Mouse (Mus musculus) gonadal fat pad, adult 2 months (tissue): ENCODE measurements around the gene Fgfr2. TPM values are rescaled to one million over a fixed set of nuclear protein-coding genes. Genes with fewer than 3 reads are reported as not detected.

Experiments
- DNase-seq: peaks from one replicate; pipeline ENCODE4 v3.0.0-alpha.2; 2012; ENCODE audit warnings: low read depth
- polyA plus RNA-seq: library from polyadenylated mRNA; depleted of rRNA; stranded (reverse); fragments of >200 nt; gene quantifications from 2 replicates; pipeline ENCODE4 v1.2.3, GENCODE M21; 2012

Gene Fgfr2
- polyA plus RNA-seq, 1 experiment, result 33.3 TPM

GRCm38 (mm10) chr7:132619549-132619948 is 503.6 kb downstream of the Fgfr2 start:
- DNase-seq, result no peak

- DNase-seq, result no peak
Observed at GRCm38 (mm10) chr7:132617021-132617564, 506.1 kb downstream of the Fgfr2 start.

DNA sequence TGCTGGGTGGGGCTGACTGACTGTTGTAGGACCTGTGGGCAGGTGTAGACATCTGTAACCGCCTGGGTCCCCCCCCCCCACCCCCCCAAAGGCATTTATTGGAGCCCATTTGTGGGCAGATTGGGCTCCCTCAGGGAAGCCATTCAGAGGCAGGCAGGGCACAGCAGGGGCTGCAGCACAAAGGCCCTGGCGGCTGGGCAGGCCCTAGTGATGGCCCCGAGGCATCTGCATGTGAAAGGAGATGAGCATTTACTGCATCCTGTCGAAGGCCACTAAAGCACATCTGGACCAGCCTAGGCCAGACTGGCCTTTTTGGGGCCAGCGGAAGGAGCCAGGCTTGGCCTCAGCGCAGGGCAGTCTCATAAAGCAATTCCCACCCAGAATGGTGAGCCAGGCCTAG is 506.8 kb downstream of the Fgfr2 start:
- DNase-seq, result no peak

DNA sequence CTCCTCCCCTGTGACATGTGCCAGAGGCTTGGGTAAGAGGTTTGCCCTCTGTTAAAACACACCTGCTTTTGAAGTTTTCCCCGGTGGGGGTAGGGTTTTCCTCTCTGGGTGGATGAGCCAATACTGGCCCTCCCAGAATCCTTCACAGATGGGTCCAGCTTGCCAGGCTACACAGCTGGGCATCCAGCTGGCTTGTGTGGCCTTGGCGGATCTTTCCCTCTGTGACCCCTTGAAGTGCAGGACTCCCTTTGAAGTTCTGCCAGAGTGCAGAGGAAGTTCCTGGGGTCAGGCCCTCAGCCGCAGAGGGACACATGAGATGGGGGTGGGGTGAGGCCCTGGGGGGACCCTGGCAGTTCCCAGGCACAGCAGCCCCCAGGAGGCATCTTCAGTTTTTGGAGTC is 507.8 kb downstream of the Fgfr2 start:
- DNase-seq, result no peak

- no peak for DNase-seq
Observed at GRCm38 (mm10) chr7:132611530-132611929, 511.6 kb downstream of the Fgfr2 start.

GRCm38 (mm10) chr7:132610468-132611318 is 512.5 kb downstream of the Fgfr2 start, which contains the start of gene Lhpp:
Lhpp (plus strand) TSS chr7:132610638.
- no peak for DNase-seq

GRCm38 (mm10) chr7:132608316-132609020 is 514.7 kb downstream of the Fgfr2 start:
- no peak for DNase-seq

DNA sequence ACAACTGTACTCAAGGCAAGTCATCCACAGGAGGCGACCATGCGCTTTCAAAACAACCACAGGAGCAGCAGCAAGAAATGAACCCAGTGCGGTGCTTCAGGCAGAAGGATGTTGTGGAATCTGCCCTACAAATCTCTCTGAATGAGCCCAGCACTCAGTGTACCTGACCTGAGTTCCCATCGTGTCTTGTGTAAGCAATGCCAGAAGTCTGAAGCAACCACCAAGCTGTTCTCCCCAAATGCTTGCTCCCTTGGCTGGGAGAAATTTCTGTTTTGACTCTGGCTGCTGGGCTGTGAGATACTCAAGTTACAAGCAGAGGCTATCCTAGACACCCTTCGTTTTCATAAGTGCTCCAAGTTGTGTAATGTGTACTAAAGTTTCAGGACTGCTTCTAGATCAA is 517.5 kb downstream of the Fgfr2 start:
- DNase-seq, result no peak

- DNase-seq, result no peak
Observed at GRCm38 (mm10) chr7:132604720-132605119, 518.4 kb downstream of the Fgfr2 start.

DNA sequence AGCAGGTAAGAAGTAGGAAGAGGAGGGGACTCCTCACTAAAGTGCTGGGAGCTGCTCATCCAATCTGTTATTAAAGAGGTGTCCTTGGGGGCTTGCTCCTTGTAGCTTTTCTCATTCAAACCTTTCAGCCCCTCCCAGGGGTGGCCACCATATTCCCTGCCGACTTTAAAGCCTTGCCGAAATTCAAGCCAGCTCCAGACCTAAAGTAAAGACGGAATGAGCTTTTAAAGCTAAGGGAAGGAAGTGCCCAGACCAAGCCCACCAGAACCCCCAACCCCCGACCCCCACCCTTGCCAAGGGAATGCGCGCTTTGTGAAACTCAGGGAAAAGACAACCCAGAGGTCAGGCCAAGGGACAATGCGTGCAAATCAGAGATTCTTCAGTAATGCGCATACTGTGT is 522.2 kb downstream of the Fgfr2 start:
- no peak for DNase-seq

- no peak for DNase-seq
Observed at GRCm38 (mm10) chr7:132600026-132600425, 523.1 kb downstream of the Fgfr2 start.

GRCm38 (mm10) chr7:132599071-132599975 is 523.8 kb downstream of the Fgfr2 start, which contains the start of gene Nkx1-2:
Nkx1-2 (minus strand) TSS chr7:132599637.
- no peak for DNase-seq

DNA sequence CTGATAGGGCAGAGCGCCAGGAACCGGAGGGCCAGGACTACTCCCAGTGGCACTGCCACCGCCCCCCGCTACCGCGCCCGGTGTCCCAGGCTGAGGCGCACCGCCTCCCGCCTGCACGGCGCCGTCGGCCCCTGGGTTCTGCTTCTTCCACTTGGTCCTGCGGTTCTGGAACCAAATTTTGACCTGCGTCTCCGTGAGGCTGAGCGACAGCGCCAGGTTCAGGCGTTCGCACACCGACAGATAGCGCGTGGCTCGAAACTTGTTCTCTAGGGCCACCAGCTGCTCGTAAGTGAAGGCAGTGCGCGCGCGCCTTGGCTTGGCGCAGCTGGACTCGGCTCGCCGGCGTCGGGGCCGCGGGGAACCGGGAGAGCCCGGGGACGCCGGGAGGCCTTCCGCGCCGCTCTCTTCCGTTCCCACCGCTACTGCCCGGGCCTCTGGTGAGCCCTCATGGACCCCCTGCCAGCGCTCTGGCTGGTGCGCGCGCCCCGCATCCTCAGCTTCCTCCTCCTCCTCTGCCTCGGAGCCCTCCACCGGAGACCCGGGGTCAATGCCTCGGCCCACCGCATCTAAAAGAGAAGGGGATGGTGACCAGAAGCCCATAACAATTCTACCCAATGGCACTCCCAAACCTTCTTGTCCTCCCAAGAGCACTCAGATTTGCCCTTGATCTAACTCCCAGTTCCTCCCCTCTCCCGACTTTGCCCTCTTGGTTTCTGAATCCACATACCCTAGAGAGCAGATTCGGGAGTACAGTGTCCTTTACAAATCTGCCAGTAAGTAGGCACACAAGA is 525.7 kb downstream of the Fgfr2 start:
- no peak for DNase-seq

- no peak for DNase-seq
Observed at GRCm38 (mm10) chr7:132596557-132597250, 526.4 kb downstream of the Fgfr2 start.

GRCm38 (mm10) chr7:132595787-132596186 is 527.4 kb downstream of the Fgfr2 start:
- DNase-seq, result no peak

- no peak for DNase-seq
Observed at GRCm38 (mm10) chr7:132594325-132594724, 528.8 kb downstream of the Fgfr2 start.

DNA sequence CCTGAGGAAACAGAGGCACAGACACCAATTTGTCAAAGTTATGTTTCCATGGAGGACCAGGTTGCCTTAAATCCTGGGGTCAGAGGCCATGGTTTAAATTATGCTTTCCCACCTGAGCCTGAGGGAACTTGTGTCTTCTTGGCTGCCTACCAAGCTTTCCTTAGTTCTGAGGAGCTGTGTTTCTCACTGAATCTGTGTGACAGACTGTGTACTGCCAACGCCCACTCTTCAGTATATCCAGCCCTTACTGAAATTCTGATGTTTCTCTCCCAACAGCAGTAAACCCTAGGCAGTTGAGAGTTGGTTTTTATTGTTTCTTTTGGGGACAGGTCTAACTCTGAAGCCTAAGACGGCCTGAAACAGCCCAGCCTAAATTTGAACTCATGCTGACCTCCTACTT is 529.4 kb downstream of the Fgfr2 start:
- no peak for DNase-seq

DNA sequence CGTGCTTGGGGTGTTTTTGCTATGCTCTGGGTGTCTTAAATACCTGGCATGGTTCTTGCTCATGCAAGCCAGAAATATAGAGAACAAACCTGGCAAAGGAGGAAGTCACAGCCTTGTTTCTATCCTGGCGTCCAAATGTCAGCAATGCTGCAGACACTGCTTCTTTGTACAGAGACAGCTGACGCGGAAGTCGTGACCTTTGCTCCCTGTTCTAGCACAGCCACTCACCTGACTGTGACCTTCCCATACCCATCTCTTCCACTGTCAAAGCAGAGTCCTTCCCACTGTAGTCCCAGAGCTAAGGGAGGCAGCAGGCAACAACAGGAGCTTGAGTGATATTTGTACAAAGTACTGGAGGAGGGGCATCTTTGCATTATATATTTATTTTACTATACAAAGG is 533.5 kb downstream of the Fgfr2 start:
- no peak for DNase-seq

DNA sequence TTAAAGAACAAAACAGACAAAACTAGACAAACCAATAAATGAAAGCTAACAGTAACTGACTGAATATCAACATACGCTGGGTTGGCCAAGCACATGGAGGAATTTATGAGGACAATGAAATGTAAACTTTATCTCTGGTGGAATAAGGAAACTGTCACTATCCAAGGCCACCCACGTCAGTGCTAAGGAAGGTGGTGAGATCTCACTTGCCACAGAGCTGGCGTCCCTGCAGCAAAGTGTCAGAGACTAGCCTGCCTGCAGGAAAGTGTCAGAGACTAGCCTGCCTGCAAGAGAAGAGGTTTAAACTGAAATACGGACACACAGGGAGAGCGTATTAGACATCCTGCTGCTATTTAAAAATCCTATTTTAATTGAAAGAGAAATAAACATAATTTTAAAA is 536.0 kb downstream of the Fgfr2 start:
- DNase-seq, result no peak
